Mouse (Mus musculus) midbrain, embryonic 11.5 days (tissue): Measurements from ENCODE around the gene Eif2ak3. TPM values are rescaled to one million over a fixed set of nuclear protein-coding genes. Genes with fewer than 3 reads are reported as not detected.
A peak's percentile ranks its signal among the peaks of the same experiment; 100 is the strongest.

Source experiments
- ATAC-seq: fragments of 200-750 bp; cut with Nextera tagmentation; 2 replicates; pipeline ENCODE4 v1.8.0; 2017; ENCODE audit warnings: moderate TSS enrichment, moderate library complexity; ENCODE audit not compliant: low FRiP score
- DNase-seq: peaks from one replicate; pipeline ENCODE4 v3.0.0; 2015; ENCODE audit warnings: low spot score; ENCODE audit errors: missing footprints
- H3K27ac ChIP-seq: fragments of 300-500 bp; sonication (generic); 2 replicates; pipeline ENCODE4 v1.5.1; 2014; ENCODE audit warnings: low read depth, low read length
- H3K27me3 ChIP-seq: fragments of 300-500 bp; sonication (generic); 2 replicates; pipeline ENCODE4 v1.6.1; 2014; ENCODE audit warnings: mild to moderate bottlenecking, low read length, moderate library complexity, mixed read lengths; ENCODE audit not compliant: control insufficient read depth, insufficient read depth
- H3K36me3 ChIP-seq: fragments of 300-500 bp; sonication (generic); 2 replicates; pipeline ENCODE4 v1.6.1; 2014; ENCODE audit warnings: mild to moderate bottlenecking, low read length, moderate library complexity, mixed read lengths; ENCODE audit not compliant: control insufficient read depth, insufficient read depth
- H3K4me1 ChIP-seq: fragments of 300-500 bp; sonication (generic); 2 replicates; pipeline ENCODE4 v1.6.1; 2014; ENCODE audit warnings: low read length; ENCODE audit not compliant: control insufficient read depth, insufficient read depth
- H3K4me2 ChIP-seq: fragments of 300-500 bp; sonication (generic); 2 replicates; pipeline ENCODE4 v1.6.1; 2014; ENCODE audit warnings: mild to moderate bottlenecking, moderate library complexity
- H3K4me3 ChIP-seq: fragments of 300-500 bp; sonication (generic); 2 replicates; pipeline ENCODE4 v1.5.1; 2014; ENCODE audit warnings: low read depth, low read length
- H3K9ac ChIP-seq: fragments of 300-500 bp; sonication (generic); 2 replicates; pipeline ENCODE4 v1.6.1; 2014; ENCODE audit warnings: low read length
- H3K9me3 ChIP-seq: fragments of 300-500 bp; sonication (generic); 2 replicates; pipeline ENCODE4 v1.6.1; 2016; ENCODE audit warnings: low read length; ENCODE audit not compliant: control insufficient read depth
- WGBS: fragments of 180-500 bp; shearing (Covaris S2); extraction: QIAGEN DNeasy Blood & Tissue Kit; methylation state at CpG from one replicate; pipeline ENCODE4 v1.1.7; 2014; 5-methylcytosine and 5-hydroxymethylcytosine counted together
- polyA plus RNA-seq: library from polyadenylated mRNA; unstranded; fragments of >200 nt; fragmentation: Nextera tagmentation; extraction: Ambion mirVana; gene quantifications from 2 replicates; pipeline ENCODE4 v1.2.1, GENCODE M21; 2014

Gene Eif2ak3
- 8.9 and 9.8 TPM in 2 replicates for polyA plus RNA-seq

DNA sequence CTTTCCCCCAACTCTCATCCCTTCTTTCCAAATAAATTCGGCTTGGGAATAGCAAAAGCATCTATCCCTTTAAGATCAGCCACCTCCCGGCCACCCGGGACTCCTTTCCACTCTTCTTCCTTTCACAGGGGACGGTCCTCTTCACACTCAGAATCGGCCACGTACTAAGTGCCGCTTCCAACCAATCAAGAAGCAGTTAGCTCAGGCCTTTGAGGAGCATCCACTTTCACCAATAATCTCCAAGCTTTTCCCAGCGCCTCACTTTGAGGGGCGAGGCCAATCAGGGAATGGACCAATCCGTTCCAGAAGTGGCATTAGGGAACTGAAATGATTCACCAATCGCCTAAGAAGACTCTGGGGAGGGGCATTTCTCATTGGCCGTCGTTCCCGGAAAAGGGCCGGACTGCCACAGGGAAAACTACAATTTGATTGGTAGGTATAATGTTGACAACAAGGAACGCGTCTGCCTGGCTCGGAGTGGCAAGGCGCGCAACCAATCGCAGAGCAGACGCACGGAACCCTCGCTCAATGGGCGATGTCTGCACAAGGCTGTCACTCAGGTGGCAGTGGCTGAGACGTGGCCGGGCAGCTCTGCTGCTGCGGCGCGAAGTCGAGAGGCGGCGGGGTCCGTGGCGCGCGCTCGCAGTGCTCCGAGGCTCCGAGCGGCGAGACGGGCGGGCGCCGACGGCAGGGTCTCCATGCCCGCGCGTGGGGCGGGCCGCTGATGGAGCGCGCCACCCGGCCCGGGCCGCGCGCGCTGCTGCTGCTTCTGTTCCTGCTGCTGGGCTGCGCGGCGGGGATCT, at the start of gene Eif2ak3:
TSS of gene Eif2ak3 (plus strand) at position 514 of the 803 bp plus-strand sequence.
- ATAC-seq, result peak; percentile 99
- peak within 1 kb of the TSS; percentile 86 for H3K4me3 ChIP-seq

DNA sequence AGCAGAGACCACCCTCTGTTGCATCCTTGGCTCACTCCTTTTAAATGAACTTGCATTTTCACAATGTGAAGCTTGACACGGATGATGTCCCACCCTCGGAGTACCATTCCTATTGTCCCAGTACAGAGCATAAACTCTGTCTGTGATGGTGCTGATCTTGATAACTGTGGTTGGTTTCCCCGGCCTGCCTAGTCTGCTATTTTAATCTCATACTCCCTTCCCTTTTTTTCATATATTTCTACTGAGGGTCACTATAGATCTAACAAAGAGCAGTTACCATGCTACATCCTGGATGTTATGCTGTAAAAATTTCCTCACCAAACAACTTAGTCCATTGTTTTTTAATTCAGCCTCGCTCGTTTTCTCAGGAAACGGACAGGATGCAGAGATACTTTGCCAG, 47.4 kb upstream of the Eif2ak3 start:
- H3K27ac ChIP-seq, result no peak overlapping the region
- ATAC-seq (no peak), DNase-seq (no peak)
- 88% methylated on average over 6 of the region's 6 CpGs for WGBS
- peaks cover 4% of the 10 kb centered on the region; the same call in 1 of the 2 replicates for H3K4me1 ChIP-seq
- H3K4me2 ChIP-seq, result no peak overlapping the region
- no peaks in the 10 kb centered on the region for H3K9me3 ChIP-seq
- no peak overlapping the region for H3K9ac ChIP-seq
- H3K4me3 ChIP-seq, result no peak overlapping the region
- no peaks in the 10 kb centered on the region for H3K36me3 ChIP-seq
- H3K27me3 ChIP-seq, result no peaks in the 10 kb centered on the region

More for the DNA sequence above, at the start of gene Eif2ak3:
- peak; percentile 98 for DNase-seq
- H3K9me3 ChIP-seq, result no peaks in the 10 kb centered on the region
- peak within 1 kb of the TSS; percentile 82 for H3K9ac ChIP-seq
- under 1% methylated on average over 50 of the region's 63 CpGs for WGBS
- H3K4me1 ChIP-seq, result peaks cover 8% of the 10 kb centered on the region
- no peaks in the 10 kb centered on the region for H3K27me3 ChIP-seq
- no peaks in the 10 kb centered on the region for H3K36me3 ChIP-seq
- peak within 1 kb of the TSS; percentile 72 for H3K27ac ChIP-seq
- H3K4me2 ChIP-seq, result peak within 1 kb of the TSS; percentile 84

DNA sequence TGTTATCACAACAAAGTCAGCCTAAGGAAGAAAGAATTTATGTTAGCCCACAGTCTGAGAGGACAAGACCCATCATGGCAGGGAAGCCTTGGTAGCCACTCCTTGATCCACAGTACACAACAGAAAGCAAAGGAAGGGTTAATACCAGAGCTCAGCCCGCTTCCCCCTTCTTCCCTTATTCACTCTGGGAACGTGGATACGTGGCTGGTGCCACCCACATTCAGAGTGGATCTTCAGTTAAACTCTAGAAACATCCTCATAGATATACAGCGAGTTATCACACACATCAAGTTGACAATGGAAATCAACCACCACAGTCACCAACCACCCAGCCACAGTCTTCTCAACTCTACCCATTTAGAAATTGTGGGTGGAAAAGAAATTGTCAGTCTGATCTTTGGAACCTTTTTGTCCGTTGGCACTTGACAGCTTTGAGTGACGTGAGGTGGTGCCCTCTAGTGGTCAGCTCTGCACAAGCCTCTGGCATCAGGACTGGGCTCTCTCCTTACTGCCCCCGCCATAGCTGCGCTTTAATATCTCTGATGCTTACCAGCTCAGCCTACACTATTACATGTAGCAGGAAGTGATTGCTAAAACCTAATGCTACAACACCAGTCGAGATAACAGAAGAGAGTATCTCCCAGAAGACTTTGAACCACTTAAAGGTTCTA, 46.6 kb upstream of the Eif2ak3 start:
- ATAC-seq, result peak; percentile 76

DNA sequence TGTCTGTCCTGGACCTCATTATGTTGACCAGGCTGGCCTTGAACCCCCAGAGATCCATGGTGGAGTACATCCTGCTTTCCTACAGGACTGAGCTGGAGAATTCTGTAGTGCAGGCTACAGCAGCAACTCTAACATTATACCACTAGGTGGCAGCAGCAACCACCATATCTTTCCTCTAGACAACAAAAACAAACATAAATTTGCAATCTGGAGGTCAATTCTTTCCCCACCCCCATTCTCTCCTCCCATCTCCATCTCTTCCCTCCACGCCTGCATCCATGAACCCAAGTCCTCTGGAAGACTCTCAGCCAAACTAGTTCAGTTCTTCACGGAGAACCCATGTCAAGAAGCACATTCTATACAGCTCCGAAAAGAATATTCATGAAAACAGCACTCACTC, 39.7 kb upstream of the Eif2ak3 start:
- peak; percentile 91 for DNase-seq
- peak; percentile 22; the same call in 1 of the 2 replicates for ATAC-seq
- H3K27ac ChIP-seq, result no peak overlapping the region
- H3K9ac ChIP-seq, result no peak overlapping the region
- no peaks in the 10 kb centered on the region for H3K9me3 ChIP-seq
- H3K36me3 ChIP-seq, result no peaks in the 10 kb centered on the region
- 27% methylated on average over 3 of the region's 3 CpGs for WGBS
- H3K4me1 ChIP-seq, result no peaks in the 10 kb centered on the region; the same call in 1 of the 2 replicates
- no peaks in the 10 kb centered on the region for H3K27me3 ChIP-seq
- no peak overlapping the region for H3K4me2 ChIP-seq
- H3K4me3 ChIP-seq, result no peak overlapping the region

More for the DNA sequence above, 46.6 kb upstream of the Eif2ak3 start:
- no peaks in the 10 kb centered on the region for H3K27me3 ChIP-seq
- H3K4me1 ChIP-seq, result peaks cover 3% of the 10 kb centered on the region; the same call in 1 of the 2 replicates
- H3K4me2 ChIP-seq, result no peak overlapping the region
- H3K9me3 ChIP-seq, result no peaks in the 10 kb centered on the region
- no peaks in the 10 kb centered on the region for H3K36me3 ChIP-seq
- H3K4me3 ChIP-seq, result no peak overlapping the region
- no peak overlapping the region for H3K27ac ChIP-seq
- H3K9ac ChIP-seq, result no peak overlapping the region
- DNase-seq, result peak; percentile 93
- WGBS, result 20% methylated on average over 9 of the region's 9 CpGs

DNA sequence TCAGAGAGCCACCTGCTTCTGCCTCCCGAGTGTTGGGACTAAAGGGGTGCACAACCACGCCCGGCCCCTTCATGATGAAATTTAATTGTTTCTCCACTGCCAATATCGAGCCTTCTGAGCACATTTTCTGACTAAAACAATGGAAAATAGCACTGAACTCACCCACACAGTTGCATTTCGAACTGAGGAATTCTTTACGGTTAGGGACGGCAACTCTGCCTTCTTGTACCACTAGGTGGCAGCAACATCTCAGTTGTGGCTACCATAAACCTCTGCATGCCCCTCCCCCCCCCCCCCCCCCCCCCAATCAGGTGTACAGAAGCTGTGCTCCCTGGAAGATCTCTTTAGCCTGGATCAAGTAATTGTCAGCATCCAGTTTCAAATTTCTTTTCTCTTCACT, 39.0 kb upstream of the Eif2ak3 start:
- Histone ChIP-seq H3K27ac (no peak overlapping the region), H3K9me3 (no peaks in the 10 kb centered on the region), H3K4me3 (no peak overlapping the region), H3K27me3 (no peaks in the 10 kb centered on the region), H3K4me1 (no peaks in the 10 kb centered on the region; the same call in 1 of the 2 replicates), H3K4me2 (no peak overlapping the region), H3K36me3 (no peaks in the 10 kb centered on the region), H3K9ac (no peak overlapping the region)
- ATAC-seq (peak; percentile 51), DNase-seq (peak; percentile 91)
- 14% methylated on average over 7 of the region's 7 CpGs for WGBS

DNA sequence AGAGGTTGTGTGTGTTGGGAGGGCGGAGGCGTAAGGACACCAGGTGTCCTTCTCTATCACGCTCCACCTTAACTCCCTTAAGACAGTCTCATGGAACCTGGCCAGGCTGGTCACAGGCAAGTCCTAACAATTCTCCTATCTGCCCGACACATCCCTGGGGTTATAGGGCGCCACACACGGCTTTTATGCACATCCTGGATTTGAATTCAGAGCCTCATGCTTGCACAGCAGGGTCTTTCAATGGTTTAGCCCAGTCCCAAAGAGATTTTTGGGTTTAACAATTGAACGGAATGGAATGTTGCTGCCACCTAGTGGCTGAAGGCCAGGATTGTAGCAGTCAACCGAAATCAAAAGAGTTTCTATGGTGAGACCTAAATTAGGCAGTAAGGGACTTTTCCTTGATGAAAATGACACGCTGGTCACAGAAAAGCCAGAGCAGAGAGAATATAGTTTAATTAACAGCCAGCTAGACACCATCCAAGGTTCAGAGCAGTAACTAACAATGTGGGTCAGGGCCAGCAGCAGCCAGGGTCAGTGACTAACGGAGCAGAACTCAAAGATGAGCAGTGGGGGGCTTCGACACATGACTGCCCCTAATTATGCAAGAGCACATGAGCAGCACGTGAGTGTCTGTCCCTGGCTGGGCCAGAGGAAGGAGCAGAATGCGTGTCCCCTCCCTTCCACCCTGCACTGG, 38.3 kb upstream of the Eif2ak3 start:
- H3K4me1 ChIP-seq, result no peaks in the 10 kb centered on the region; the same call in 1 of the 2 replicates
- 9% methylated on average over 13 of the region's 13 CpGs for WGBS
- no peak overlapping the region for H3K27ac ChIP-seq
- H3K4me2 ChIP-seq, result no peak overlapping the region
- H3K9ac ChIP-seq, result no peak overlapping the region
- no peaks in the 10 kb centered on the region for H3K36me3 ChIP-seq
- peak; percentile 77 for ATAC-seq
- DNase-seq, result peak; percentile 97
- no peaks in the 10 kb centered on the region for H3K27me3 ChIP-seq
- H3K9me3 ChIP-seq, result no peaks in the 10 kb centered on the region
- H3K4me3 ChIP-seq, result no peak overlapping the region

DNA sequence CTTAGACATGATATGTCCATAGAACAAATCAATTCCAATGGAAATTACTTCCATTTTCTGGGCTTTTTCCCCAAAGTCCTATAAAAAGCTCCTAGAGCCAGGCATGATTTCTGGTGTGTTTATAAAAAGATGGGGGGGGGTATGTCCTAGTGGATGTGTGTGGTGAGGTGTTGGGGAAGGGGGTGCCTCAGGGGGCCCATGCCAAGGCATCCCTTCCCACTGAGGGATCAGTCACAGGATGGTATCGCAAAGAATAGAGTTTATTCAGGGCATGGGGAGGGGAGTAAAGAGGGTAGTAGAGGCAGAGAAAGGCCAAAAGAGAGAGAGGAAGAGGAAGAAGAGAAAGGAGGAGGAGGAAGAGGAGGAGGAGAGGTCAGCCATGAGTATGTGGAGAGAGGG, 37.8 kb upstream of the Eif2ak3 start:
- Histone ChIP-seq H3K4me2 (no peak overlapping the region), H3K9me3 (no peaks in the 10 kb centered on the region), H3K36me3 (no peaks in the 10 kb centered on the region), H3K9ac (no peak overlapping the region), H3K4me3 (no peak overlapping the region), H3K27me3 (no peaks in the 10 kb centered on the region), H3K4me1 (no peaks in the 10 kb centered on the region; the same call in 1 of the 2 replicates), H3K27ac (no peak overlapping the region)
- DNase-seq, result no peak
- 50% methylated on average over 1 of the region's 1 CpGs for WGBS
- ATAC-seq, result peak; percentile 23; the same call in 1 of the 2 replicates

DNA sequence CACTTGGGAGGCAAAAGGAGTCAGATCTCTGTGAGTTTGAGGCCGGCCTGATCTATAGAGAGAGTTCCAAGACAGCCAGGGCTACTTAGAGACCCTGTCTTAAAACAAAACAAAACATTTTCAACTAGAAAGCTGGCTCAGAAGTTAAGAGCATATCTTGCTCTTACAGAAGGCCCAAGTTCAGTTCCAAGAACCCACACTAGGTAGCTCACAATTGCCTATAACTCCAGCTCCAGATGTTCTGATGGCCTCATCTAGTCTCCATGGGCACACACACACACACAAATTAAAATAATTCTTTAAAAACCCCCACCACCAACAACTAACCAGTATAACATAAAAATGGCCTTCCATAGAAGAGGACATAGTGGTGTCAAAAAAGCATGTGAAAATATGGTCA, 33.8 kb upstream of the Eif2ak3 start:
- Histone ChIP-seq H3K4me1 (no peaks in the 10 kb centered on the region; the same call in 1 of the 2 replicates), H3K27me3 (no peaks in the 10 kb centered on the region), H3K4me2 (no peak overlapping the region), H3K9me3 (no peaks in the 10 kb centered on the region), H3K4me3 (no peak overlapping the region), H3K36me3 (no peaks in the 10 kb centered on the region), H3K9ac (no peak overlapping the region), H3K27ac (no peak overlapping the region)
- 75% methylated on average over 1 of the region's 1 CpGs for WGBS
- DNase-seq (no peak), ATAC-seq (no peak)
